Mouse (Mus musculus) spleen, embryonic (tissue): ENCODE measurements around the gene Speer1.
"Not testable (repeated sequence)": the region's sequence is repeated elsewhere in the genome, so short reads cannot be mapped to it uniquely, and the experiment has no call there.

Experiments used
- CTCF ChIA-PET: fragments of 350-600 bp; sonication (Branson Sonifier 250); formaldehyde crosslinking; loops from one replicate; lab custom pipeline; 2022; lab: Charles Lee

The Speer1 gene

GRCm38 (mm10) chr5:11341216-11341615 is at the start of gene Speer1:
TSS of gene Speer1 (plus strand) at chr5:11341516.
- CTCF ChIA-PET, result not testable (repeated sequence)
